In the genomic region with DNA sequence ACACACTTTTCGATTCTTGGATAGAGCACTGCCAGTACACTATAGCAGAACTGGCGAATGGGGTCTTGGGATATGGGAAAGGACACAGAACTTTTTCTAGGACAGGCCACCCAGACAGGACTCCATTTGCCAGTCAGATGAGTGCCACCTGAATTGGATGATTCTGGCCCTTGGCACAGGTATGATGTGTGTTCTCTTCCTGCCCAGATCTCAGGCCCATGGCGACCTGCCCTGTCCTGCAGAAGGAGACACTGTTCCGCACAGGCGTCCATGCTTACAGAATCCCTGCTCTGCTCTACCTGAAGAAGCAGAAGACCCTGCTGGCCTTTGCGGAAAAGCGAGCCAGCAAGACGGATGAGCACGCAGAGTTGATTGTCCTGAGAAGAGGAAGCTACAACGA, we compare ENCODE assay signal across 23 mouse cellular contexts. TPM values are rescaled to one million over a fixed set of nuclear protein-coding genes. Genes with fewer than 3 reads are reported as not detected.
A peak's percentile ranks its signal among the peaks of the same experiment; 100 is the strongest.
DNase-seq lines count a peak whose midpoint lies in the region; TF ChIP-seq lines count a peak whose summit lies in the region.
"Had no signal": no experiment of that assay in that cellular context is flagged by ENCODE, and none has a peak within 500 bp of the region (broad histone marks: within the 10 kb centered on the region; RNA-seq: fewer than 3 reads in every experiment).

No protein-coding gene starts in this region.

- H3K4me1 ChIP-seq in cerebellum, adult 2 months (ENCODE audit: control insufficient read depth, insufficient read depth, low read length): peaks cover 30% of the 10 kb centered on the region
- H3K4me1 ChIP-seq in olfactory bulb, adult 2 months (ENCODE audit: control insufficient read depth, insufficient read depth, low read length): peaks cover 9% of the 10 kb centered on the region
- peaks cover 1% of the 10 kb centered on the region; the same call in 1 of the 2 replicates for H3K4me1 ChIP-seq in forebrain, embryonic 10.5 days
- H3K4me1 ChIP-seq: embryonic facial prominence, embryonic 10.5 days; embryonic facial prominence, embryonic 15.5 days; hindbrain, embryonic 12.5 days; megakaryocyte, embryonic 14.5 days; midbrain, embryonic 12.5 days; neural tube, embryonic 15.5 days had no signal

- no peak for TF ChIP-seq POLR2A in cerebellum, adult 2 months (IDR thresholded peaks at IDR 0.05; ENCODE audit: borderline replicate concordance, insufficient read depth, low read length)
- no peak for TF ChIP-seq POLR2A in olfactory bulb, adult 2 months (IDR thresholded peaks at IDR 0.05; ENCODE audit: insufficient read depth, low read depth, low read length)

- H3K36me3 ChIP-seq in forebrain, embryonic 10.5 days (replicated peaks): no peaks in the 10 kb centered on the region
- H3K36me3 ChIP-seq: embryonic facial prominence, embryonic 10.5 days; embryonic facial prominence, embryonic 15.5 days; hindbrain, embryonic 12.5 days; liver, embryonic 12.5 days; midbrain, embryonic 12.5 days; neural tube, embryonic 15.5 days had no signal

- TF ChIP-seq CTCF in cerebellum, adult 2 months (IDR thresholded peaks at IDR 0.05; ENCODE audit: borderline replicate concordance, insufficient read depth, low read depth, low read length): no peak
- no peak for TF ChIP-seq CTCF in olfactory bulb, adult 2 months (IDR thresholded peaks at IDR 0.05; ENCODE audit: insufficient read depth, low read depth, low read length)

- 49% methylated on average over 10 of the region's 10 CpGs for WGBS in cerebellum, adult 2 months
- WGBS in olfactory bulb, adult 2 months: 91% methylated on average over 10 of the region's 10 CpGs
- 93% methylated on average over 10 of the region's 10 CpGs for WGBS in forebrain, embryonic 10.5 days

- DNase-seq in cerebellum, adult 2 months: peak; percentile 54 to 63
- no peak for DNase-seq in cerebellum, postnatal 10 days
- peak; percentile 35 for DNase-seq in cerebellum, adult 9-11 months
- peak; percentile 36 to 43 for DNase-seq in cerebellum, postnatal 36 days
- no peak for DNase-seq in thymus, adult 18-20 months
- DNase-seq in forebrain, embryonic 10.5 days (ENCODE audit: extremely low spot score, low spot score): no peak
- DNase-seq: heart, postnatal 36 days; kidney, adult 11 months; kidney, postnatal 14 days; left cerebral cortex, postnatal 4 days; liver, postnatal 0 days; thymus, adult 2 months; thymus, postnatal 4 days had no signal

- no peak overlapping the region for H3K4me3 ChIP-seq in cerebellum, adult 2 months (replicated peaks; ENCODE audit: insufficient read depth, low read depth, low read length)
- H3K4me3 ChIP-seq in olfactory bulb, adult 2 months (ENCODE audit: insufficient read depth, low read depth, low read length): no peak overlapping the region
- H3K4me3 ChIP-seq in forebrain, embryonic 10.5 days: no peak overlapping the region
- H3K4me3 ChIP-seq: embryonic facial prominence, embryonic 10.5 days; embryonic facial prominence, embryonic 15.5 days; hindbrain, embryonic 12.5 days; liver, embryonic 12.5 days; megakaryocyte, embryonic 14.5 days; midbrain, embryonic 12.5 days; neural tube, embryonic 15.5 days had no signal

- H3K9me3 ChIP-seq in forebrain, embryonic 10.5 days: no peaks in the 10 kb centered on the region
- H3K9me3 ChIP-seq: embryonic facial prominence, embryonic 10.5 days; embryonic facial prominence, embryonic 15.5 days; hindbrain, embryonic 12.5 days; liver, embryonic 12.5 days; megakaryocyte, embryonic 14.5 days; midbrain, embryonic 12.5 days; neural tube, embryonic 15.5 days had no signal

- peak overlapping the region; percentile 49 for H3K27ac ChIP-seq in cerebellum, adult 2 months (ENCODE audit: insufficient read depth, low read length)
- H3K27ac ChIP-seq in olfactory bulb, adult 2 months (ENCODE audit: insufficient read depth, low read depth, low read length): peak overlapping the region; percentile 56
- no peak overlapping the region for H3K27ac ChIP-seq in forebrain, embryonic 10.5 days
- H3K27ac ChIP-seq: embryonic facial prominence, embryonic 10.5 days; embryonic facial prominence, embryonic 15.5 days; hindbrain, embryonic 12.5 days; liver, embryonic 12.5 days; midbrain, embryonic 12.5 days; neural tube, embryonic 15.5 days; stomach, postnatal 0 days had no signal

- H3K27me3 ChIP-seq in cerebellum, adult 2 months (ENCODE audit: control insufficient read depth, insufficient read depth, low read length): no peaks in the 10 kb centered on the region
- no peaks in the 10 kb centered on the region for H3K27me3 ChIP-seq in forebrain, embryonic 10.5 days (ENCODE audit: poor library complexity, severe bottlenecking)
- H3K27me3 ChIP-seq: embryonic facial prominence, embryonic 15.5 days; hindbrain, embryonic 12.5 days; liver, embryonic 12.5 days; midbrain, embryonic 12.5 days; neural tube, embryonic 15.5 days had no signal

RNA-seq across cellular contexts. Expression of a gene that starts 21.0 kb away (rescaled TPM):
- polyA plus RNA-seq in cerebellum, adult 2 months (2012; rRNA removed): 21.8 and 25.5 TPM in 2 replicates
- not detected in 2 replicates for polyA plus RNA-seq in olfactory bulb, adult 2 months (2012; ENCODE audit: insufficient read depth, insufficient read length, low replicate concordance, missing spikeins)
- 3.6 and 4.7 TPM in 2 replicates for polyA plus RNA-seq in forebrain, embryonic 10.5 days (2016; fragmentation: Nextera tagmentation; extraction: Ambion mirVana)
- polyA plus RNA-seq: CD4-positive, CD25-positive, alpha-beta regulatory T cell, adult 4 months had no signal

RNA-seq across cellular contexts. Expression of a gene that starts 25.4 kb away (rescaled TPM):
- 4.7 and 5.6 TPM in 2 replicates for polyA plus RNA-seq in cerebellum, adult 2 months (2012; rRNA removed)
- not detected in 2 replicates for polyA plus RNA-seq in olfactory bulb, adult 2 months (2012; ENCODE audit: insufficient read depth, insufficient read length, low replicate concordance, missing spikeins)
- polyA plus RNA-seq in forebrain, embryonic 10.5 days (2016; fragmentation: Nextera tagmentation; extraction: Ambion mirVana): 2.8 and 4.1 TPM in 2 replicates

Comparison
In these comparisons a context has a peak if more than half of its experiments do, and no peak if none do; other contexts are left out.
1. DNase-seq: peak in cerebellum, adult 2 months (2 of 2), cerebellum, adult 9-11 months (single experiment) and cerebellum, postnatal 36 days (2 of 2); none in cerebellum, postnatal 10 days (0 of 2), thymus, adult 18-20 months (0 of 2) and forebrain, embryonic 10.5 days (single experiment).